Mouse (Mus musculus): ENCODE results near the gene Polr2b. TPM values are rescaled to one million over a fixed set of nuclear protein-coding genes. Genes with fewer than 3 reads are reported as not detected.

The Polr2b gene
- polyA plus RNA-seq, 1 experiment from 2014 or later: 97.2 TPM

DNA sequence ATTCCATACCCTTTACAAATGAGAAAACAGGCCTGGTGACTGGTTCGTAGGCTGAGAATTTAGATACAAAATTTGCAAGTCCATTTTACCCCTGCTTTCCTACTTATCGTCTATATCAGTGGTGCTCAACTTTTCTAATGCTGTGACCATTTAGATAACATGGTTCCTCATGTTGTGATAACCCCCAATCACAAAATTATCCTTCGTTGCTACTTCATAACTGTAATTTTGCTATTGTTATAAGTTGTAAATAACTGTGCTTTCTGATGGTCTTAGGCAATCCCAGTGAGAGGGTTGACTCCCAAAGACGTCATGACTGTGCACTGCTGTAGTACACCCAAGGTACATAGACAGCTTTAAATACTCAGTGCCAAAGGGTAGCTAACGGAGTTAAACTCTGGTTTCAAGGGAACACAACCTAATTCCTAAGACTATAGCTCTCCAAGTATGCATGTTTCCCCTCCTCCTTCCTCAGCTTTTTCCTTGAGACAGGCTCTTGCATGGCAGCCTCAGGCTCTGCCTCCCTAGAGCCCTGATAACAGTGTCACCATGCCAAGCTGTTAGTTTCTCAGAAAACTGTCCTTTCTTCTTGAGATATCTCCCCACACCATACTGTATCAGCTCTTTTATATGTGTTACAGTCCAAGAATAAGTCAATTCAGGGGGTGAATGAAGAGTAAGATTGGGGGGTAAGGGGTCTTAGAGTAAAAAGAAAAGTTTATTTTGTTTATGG, 2.0 kb upstream of the Polr2b start:
- no peaks in the 10 kb centered on the region for H3K9me3 ChIP-seq (replicated peaks)

DNA sequence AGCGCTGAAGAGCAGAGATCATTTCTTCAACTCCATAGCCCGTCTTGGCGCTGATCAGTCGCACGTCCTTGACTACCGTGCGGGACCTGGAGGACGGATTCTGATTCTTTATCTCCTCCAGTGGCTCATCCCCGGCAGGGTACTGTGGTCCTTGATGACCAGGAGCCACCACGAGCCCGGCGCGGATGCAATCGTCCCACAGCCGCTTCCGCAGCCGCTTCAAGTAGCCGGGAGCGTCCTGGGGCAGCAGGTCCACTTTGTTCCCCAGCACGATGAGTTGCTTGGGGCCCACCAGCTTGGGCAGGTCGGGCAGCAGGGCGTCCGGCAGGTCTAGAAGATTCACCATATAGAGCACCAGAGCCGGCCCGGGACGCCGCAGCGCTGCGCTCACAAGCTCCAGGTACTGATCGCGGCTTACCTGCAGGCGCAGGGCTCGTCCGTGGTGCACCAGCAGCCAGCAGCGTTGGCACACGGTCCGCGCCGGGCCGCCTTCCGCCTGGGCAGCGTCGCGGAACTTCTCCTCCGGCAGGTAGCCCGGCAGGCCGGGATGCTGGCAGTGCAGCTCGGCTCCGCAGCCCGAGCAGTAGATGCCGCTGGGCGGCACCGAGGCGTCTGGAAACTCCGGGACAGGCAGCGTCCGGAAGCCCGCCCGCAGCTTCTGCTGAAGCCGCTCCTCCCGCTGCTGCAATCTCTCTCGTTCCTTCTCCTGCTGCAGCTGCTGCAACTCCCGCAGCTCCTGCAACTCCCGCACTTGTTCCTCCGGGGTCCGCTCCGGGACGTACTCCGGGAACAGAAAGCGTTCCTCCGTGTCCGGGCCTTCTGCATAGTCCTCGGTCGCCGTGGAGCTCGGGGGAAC, 668 bp upstream of the Polr2b start:
- H3K36me3 ChIP-seq: peaks cover 55% of the 10 kb centered on the region
- H3K9me3 ChIP-seq (replicated peaks): no peaks in the 10 kb centered on the region
- peaks cover 33% of the 10 kb centered on the region for H3K4me1 ChIP-seq
- H3K27ac ChIP-seq (replicated peaks): peak overlapping the region; percentile 94
- no peak for DNase-seq (ENCODE audit: low spot score)
- no peaks in the 10 kb centered on the region for H3K27me3 ChIP-seq (ENCODE audit: low read depth, poor library complexity, severe bottlenecking)
- peak overlapping the region; percentile 97 for H3K4me3 ChIP-seq
- WGBS: under 1% methylated on average over 76 of the region's 76 CpGs

More for the DNA sequence above, 2.0 kb upstream of the Polr2b start:
- DNase-seq (ENCODE audit: low spot score): no peak
- H3K36me3 ChIP-seq: peaks cover 52% of the 10 kb centered on the region
- WGBS: 86% methylated on average over 5 of the region's 5 CpGs
- H3K4me3 ChIP-seq: peak overlapping the region; percentile 97
- H3K27ac ChIP-seq (replicated peaks): no peak overlapping the region
- peaks cover 33% of the 10 kb centered on the region for H3K4me1 ChIP-seq
- no peaks in the 10 kb centered on the region for H3K27me3 ChIP-seq (ENCODE audit: low read depth, poor library complexity, severe bottlenecking)

DNA sequence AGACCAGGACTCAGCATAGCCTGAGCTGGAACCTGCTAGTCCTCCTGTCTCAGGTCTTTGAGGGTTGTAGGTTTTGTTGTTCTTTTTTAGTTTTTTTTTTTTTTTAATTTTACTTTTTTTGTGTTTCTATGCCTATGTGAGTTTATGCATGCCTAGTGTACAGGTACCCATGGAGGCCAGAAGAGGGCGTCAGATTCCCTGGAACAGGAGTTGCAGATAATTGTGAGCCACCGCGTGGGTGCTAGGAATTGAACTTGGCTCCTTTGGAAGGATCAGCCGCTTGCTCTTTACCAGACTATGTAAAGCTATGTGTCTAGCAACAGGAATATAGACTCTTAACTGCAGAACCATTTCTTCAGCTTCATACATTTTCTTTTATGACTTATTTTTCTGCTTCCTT, 4.3 kb downstream of the Polr2b start:
- peaks cover 71% of the 10 kb centered on the region for H3K36me3 ChIP-seq
- H3K27ac ChIP-seq (replicated peaks): no peak overlapping the region
- no peaks in the 10 kb centered on the region for H3K27me3 ChIP-seq (ENCODE audit: low read depth, poor library complexity, severe bottlenecking)
- peaks cover 16% of the 10 kb centered on the region for H3K4me1 ChIP-seq
- no peaks in the 10 kb centered on the region for H3K9me3 ChIP-seq (replicated peaks)
- 93% methylated on average over 4 of the region's 4 CpGs for WGBS
- H3K4me3 ChIP-seq: no peak overlapping the region
- no peak for DNase-seq (ENCODE audit: low spot score)

DNA sequence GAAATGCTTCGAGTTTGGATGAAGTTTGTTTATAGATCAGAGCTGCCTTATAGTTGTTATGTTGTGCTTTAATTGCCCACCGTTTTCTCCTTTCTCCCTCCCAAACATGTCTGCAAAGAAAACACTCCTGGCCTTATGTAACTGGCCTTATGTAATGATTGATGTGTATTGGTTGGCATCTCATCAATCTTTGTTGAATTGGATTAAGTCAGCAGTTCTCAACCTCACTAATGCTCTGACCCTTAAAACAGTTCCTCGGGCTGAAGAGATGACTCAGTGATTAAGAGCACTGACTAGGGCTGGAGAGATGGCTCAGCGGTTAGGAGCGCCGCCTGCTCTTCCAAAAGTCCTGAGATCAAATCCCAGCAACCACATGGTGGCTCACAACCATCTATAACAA, 5.0 kb downstream of the Polr2b start:
- Histone ChIP-seq H3K9me3 (replicated peaks) (no peaks in the 10 kb centered on the region), H3K4me3 (no peak overlapping the region), H3K4me1 (peaks cover 14% of the 10 kb centered on the region), H3K36me3 (peaks cover 77% of the 10 kb centered on the region), H3K27me3 (ENCODE audit: low read depth, poor library complexity, severe bottlenecking) (no peaks in the 10 kb centered on the region), H3K27ac (replicated peaks) (no peak overlapping the region)
- DNase-seq (ENCODE audit: low spot score): no peak
- WGBS: 94% methylated on average over 6 of the region's 6 CpGs

DNA sequence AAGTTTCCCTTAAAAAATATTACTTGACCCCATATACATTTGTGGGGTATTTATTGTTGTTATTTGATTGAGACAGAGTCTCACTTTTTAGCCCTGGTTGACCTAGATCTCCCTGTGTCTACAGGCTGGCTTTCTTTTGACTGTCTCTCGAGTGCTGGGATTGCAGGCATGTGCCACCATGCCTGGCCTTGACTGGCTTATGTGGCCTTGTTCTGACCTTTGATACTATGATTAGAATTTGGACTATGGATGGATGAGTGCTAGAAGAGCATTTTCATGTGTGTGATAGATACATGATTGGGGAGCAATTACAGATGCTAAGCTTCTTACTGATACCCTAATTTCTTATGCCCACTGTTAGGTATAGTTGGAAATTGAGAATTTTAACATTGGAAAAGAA, 15.0 kb downstream of the Polr2b start:
- Histone ChIP-seq H3K27ac (replicated peaks) (no peak overlapping the region), H3K4me3 (no peak overlapping the region), H3K36me3 (peaks cover 99% of the 10 kb centered on the region), H3K27me3 (ENCODE audit: low read depth, poor library complexity, severe bottlenecking) (no peaks in the 10 kb centered on the region), H3K9me3 (replicated peaks) (no peaks in the 10 kb centered on the region), H3K4me1 (no peaks in the 10 kb centered on the region)
- no peak for DNase-seq (ENCODE audit: low spot score)
- 88% methylated on average over 1 of the region's 1 CpGs for WGBS

DNA sequence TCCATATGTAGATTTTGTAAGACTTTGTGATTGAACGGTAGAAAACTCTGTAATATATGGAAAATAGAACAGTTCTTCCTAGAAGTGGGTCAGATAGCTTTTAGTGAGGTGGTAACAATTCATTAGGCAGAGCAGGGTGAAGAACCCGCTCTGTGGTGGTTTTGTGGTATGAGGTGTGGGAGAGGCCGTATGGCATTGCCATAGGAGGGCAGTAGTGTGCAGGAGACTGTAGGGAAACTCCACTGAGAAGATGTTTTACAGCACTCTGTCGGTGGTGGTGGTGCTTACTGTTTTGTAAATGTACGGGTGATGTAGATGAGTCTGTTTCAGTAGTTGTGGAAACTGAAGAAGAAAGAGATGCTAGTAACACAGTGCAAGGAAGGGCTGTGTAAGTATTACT, 20.2 kb downstream of the Polr2b start:
- H3K27ac ChIP-seq (replicated peaks): no peak overlapping the region
- no peak for DNase-seq (ENCODE audit: low spot score)
- H3K9me3 ChIP-seq (replicated peaks): no peaks in the 10 kb centered on the region
- H3K4me3 ChIP-seq: no peak overlapping the region
- H3K4me1 ChIP-seq: no peaks in the 10 kb centered on the region
- peaks cover 99% of the 10 kb centered on the region for H3K36me3 ChIP-seq
- no peaks in the 10 kb centered on the region for H3K27me3 ChIP-seq (ENCODE audit: low read depth, poor library complexity, severe bottlenecking)
- WGBS: 82% methylated on average over 5 of the region's 5 CpGs

DNA sequence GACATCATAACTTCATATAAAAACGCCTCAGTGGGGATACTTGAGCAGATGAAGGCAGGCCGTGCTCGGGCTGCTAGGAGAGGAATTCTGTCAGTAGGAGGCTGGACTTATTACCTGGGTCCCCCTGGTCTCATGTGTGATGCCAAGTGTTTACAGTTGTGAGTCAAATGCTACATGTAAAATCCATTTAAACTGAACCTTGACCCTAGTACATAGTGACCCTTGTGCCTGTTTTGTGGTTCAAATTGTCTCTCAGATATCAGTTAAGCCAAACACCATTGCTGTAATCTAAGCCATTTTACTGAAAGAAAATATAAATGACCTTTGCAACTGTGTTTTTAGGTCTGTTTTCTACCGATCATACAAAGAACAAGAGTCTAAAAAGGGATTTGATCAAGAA, 30.1 kb downstream of the Polr2b start:
- Histone ChIP-seq H3K27ac (replicated peaks) (no peak overlapping the region), H3K4me3 (no peak overlapping the region), H3K4me1 (no peaks in the 10 kb centered on the region), H3K9me3 (replicated peaks) (no peaks in the 10 kb centered on the region), H3K27me3 (ENCODE audit: low read depth, poor library complexity, severe bottlenecking) (no peaks in the 10 kb centered on the region), H3K36me3 (peaks cover 100% of the 10 kb centered on the region)
- DNase-seq (ENCODE audit: low spot score): no peak
- 91% methylated on average over 4 of the region's 4 CpGs for WGBS

DNA sequence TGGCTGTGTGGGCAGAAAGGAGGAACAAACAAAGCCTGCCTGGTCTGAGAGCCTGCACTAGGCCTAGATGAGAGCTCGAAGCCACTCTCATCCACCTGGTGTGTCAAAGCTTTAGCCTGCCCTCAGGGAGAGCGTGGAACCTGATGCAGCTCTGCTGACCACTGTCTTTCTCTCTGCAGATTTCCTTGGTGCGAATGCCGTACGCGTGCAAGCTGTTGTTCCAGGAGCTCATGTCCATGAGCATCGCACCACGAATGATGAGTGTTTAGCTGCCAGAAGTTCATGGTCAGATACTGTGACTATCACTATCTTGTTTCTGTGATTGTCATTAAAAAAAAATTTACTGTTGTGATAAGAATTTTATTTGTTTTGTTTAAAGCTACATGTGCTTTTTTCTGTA, 39.0 kb downstream of the Polr2b start:
- H3K4me3 ChIP-seq: no peak overlapping the region
- no peaks in the 10 kb centered on the region for H3K27me3 ChIP-seq (ENCODE audit: low read depth, poor library complexity, severe bottlenecking)
- peaks cover 2% of the 10 kb centered on the region for H3K4me1 ChIP-seq
- H3K9me3 ChIP-seq (replicated peaks): no peaks in the 10 kb centered on the region
- WGBS: 97% methylated on average over 8 of the region's 8 CpGs
- DNase-seq (ENCODE audit: low spot score): no peak
- no peak overlapping the region for H3K27ac ChIP-seq (replicated peaks)
- peaks cover 69% of the 10 kb centered on the region for H3K36me3 ChIP-seq

DNA sequence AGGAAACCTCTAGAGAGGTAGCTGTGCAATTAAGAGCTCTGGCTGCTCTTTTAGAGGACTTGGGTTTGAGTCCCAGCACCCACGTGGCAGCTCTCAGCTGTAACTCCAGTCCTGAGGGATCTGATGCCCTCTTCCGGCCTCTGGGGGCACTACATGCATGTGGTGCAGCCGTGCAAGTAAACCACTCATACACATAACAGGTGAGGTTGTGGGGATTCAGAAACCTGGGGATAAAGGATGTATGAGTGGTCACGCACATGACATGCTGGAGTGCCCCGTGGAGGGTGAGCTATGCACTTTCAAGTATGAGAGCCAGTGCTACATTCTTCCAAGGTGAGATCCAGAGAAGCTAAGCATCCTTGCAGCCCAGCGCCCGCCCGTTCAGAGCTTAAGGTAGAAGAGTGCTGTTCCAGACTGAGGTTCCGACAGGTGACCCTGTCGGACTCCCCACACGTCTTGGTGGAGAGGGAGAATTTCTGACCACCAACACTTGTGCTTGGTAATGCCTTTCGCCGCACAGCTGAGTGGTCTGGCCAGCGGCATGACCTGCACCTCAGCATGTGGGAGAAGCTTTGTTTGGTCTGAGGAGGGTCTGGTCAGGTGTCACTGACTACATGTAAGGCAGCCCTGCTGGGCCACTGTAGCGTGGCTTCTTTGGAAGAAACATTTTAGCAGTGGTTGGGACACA, 40.2 kb downstream of the Polr2b start:
- WGBS: 91% methylated on average over 15 of the region's 15 CpGs
- peaks cover 57% of the 10 kb centered on the region for H3K36me3 ChIP-seq

DNA sequence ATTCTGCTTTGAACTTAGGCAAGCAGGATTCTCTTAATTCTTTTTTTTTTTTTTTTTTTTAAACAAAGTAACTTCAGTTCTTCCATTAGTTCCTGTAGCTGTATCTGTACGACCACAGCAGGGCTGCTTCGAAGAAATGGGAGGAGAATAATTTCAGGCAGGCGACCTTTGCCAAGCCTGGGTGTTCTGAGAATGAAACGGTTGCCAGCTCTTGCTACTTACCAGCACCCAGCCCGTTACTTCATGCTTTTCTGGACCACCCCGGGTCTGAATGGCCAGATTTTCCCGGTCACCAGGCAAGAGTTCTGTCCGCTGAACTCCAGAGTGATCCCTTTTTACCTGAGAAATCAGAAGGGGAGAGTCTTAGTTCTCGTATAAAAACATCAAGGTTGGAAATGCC, 41.7 kb downstream of the Polr2b start:
- no peak for DNase-seq (ENCODE audit: low spot score)
- H3K4me1 ChIP-seq: peaks cover 12% of the 10 kb centered on the region
- peaks cover 17% of the 10 kb centered on the region for H3K27me3 ChIP-seq (ENCODE audit: low read depth, poor library complexity, severe bottlenecking)
- peaks cover 41% of the 10 kb centered on the region for H3K36me3 ChIP-seq
- no peak overlapping the region for H3K27ac ChIP-seq (replicated peaks)
- H3K4me3 ChIP-seq: no peak overlapping the region
- 83% methylated on average over 9 of the region's 9 CpGs for WGBS
- no peaks in the 10 kb centered on the region for H3K9me3 ChIP-seq (replicated peaks)

More for the DNA sequence above, 40.2 kb downstream of the Polr2b start:
- H3K27ac ChIP-seq (replicated peaks): no peak overlapping the region
- no peaks in the 10 kb centered on the region for H3K9me3 ChIP-seq (replicated peaks)
- no peak for DNase-seq (ENCODE audit: low spot score)
- H3K4me3 ChIP-seq: no peak overlapping the region
- peaks cover 12% of the 10 kb centered on the region for H3K4me1 ChIP-seq
- peaks cover 4% of the 10 kb centered on the region; the same call in 1 of the 2 replicates for H3K27me3 ChIP-seq (ENCODE audit: low read depth, poor library complexity, severe bottlenecking)

DNA sequence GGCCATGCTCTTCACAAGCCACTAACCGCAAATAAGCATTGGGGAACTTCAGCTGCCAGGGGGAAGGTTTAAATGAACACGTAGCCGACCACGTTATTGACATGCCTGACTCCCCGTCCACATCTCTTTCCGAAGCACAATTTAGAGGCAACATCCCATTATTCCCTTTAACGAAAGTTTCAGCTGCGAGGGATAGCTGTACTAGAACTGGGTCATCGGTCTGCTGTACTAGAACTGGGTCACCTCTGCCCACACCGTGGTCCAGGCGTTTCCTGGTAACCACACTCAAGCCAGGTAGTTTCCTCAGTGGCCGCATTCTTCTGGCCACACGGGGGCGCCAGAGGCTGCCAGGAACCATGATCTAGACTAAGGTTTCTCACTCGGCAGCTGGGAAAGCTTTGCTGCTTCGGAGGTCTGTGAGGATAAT, 44.4 kb downstream of the Polr2b start:
- DNase-seq (ENCODE audit: low spot score): peak; percentile 86
- 14% methylated on average over 16 of the region's 16 CpGs for WGBS
- Histone ChIP-seq H3K4me3 (peak overlapping the region; percentile 38), H3K27me3 (ENCODE audit: low read depth, poor library complexity, severe bottlenecking) (peaks cover 26% of the 10 kb centered on the region), H3K27ac (replicated peaks) (0 out of 2 replicates have a peak overlapping the region, but pooled peaks have one; percentile 13), H3K9me3 (replicated peaks) (no peaks in the 10 kb centered on the region), H3K36me3 (peaks cover 14% of the 10 kb centered on the region), H3K4me1 (peaks cover 29% of the 10 kb centered on the region)

DNA sequence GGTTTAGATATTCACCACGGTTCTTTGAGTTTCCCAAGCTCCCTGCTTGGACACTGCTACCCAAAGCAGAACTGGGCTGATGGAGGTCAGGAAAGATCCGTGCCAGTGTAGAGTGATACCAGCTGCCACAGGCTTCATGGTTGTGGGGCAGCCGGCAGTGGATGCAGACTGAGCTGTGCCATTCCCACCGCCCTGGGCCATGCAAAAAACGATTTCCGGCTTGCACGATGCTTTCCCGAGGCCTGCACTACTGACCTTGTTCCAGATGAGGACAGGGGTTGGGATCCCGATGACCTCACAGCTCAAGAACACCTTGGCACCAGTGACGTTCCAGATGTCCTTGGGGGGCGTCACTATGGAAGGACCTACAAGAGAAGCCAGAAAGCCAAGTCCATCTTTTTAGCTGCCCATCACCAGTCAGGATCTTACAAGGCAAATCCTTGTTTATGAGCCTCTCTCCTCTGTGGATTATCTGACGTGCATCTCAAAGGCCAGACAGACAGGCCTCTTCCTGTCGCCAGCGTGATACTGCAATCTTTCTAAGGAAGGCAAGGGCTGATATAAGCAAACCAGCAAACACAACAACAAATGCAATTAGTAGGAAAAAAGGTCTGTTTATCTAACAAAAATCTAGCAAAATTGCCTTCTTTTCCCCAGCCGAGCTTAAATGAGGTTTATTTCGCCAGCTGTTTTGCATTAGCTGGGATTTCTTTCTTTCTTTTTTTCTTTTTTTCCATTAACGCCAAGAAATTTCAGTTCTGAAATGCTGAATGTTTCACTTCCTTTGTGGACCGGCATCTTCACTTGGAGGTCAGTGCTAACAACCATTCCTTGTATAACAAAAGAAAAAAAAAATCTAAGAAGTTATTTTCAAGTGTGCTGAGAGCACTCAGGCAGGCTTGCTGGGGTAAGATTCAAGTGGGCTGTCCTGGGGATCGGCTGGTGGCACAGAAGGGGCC, 45.6 kb downstream of the Polr2b start:
- WGBS: 78% methylated on average over 19 of the region's 19 CpGs

More for the DNA sequence above, 45.6 kb downstream of the Polr2b start:
- peaks cover 29% of the 10 kb centered on the region for H3K4me1 ChIP-seq
- no peak overlapping the region for H3K27ac ChIP-seq (replicated peaks)
- DNase-seq (ENCODE audit: low spot score): no peak
- H3K36me3 ChIP-seq: peaks cover 2% of the 10 kb centered on the region
- peaks cover 26% of the 10 kb centered on the region for H3K27me3 ChIP-seq (ENCODE audit: low read depth, poor library complexity, severe bottlenecking)
- no peaks in the 10 kb centered on the region for H3K9me3 ChIP-seq (replicated peaks)
- no peak overlapping the region for H3K4me3 ChIP-seq
